Mouse (Mus musculus): ENCODE data around the gene Map7d2.

- TF ChIP-seq POLR2A (IDR thresholded peaks at IDR 0.05; ENCODE audit: borderline replicate concordance, control insufficient read depth, low read depth, low read length) (no peak), CTCF (IDR thresholded peaks at IDR 0.05; ENCODE audit: control insufficient read depth, insufficient read depth, low read length) (no peak)
These were observed 23.9 kb upstream of the Map7d2 start for GRCm38 (mm10) chrX:159390347-159390962.
